Mouse (Mus musculus): ENCODE results near the gene Crb1.

GRCm38 (mm10) chr1:139378861-139379620, 2.1 kb upstream of the Crb1 start:
- TF ChIP-seq CTCF (IDR thresholded peaks at IDR 0.05; ENCODE audit: insufficient read depth, low read depth, low read length) (no peak), POLR2A (IDR thresholded peaks at IDR 0.05; ENCODE audit: insufficient read depth, low read depth, low read length) (no peak)

Data from olfactory bulb, adult 2 months (tissue).